Mouse (Mus musculus): ENCODE measurements at regions not wholly inside any gene's neighbourhood (a gene's known extent, or its start where the extent isn't known, plus 50 kb on each side); places are given as distances from the start of the nearest gene placed in this dataset.
"Not testable (repeated sequence)": the region's sequence is repeated elsewhere in the genome, so short reads cannot be mapped to it uniquely, and the experiment has no call there.

GRCm38 (mm10) chr16:86838457-86839337 is 515.3 kb upstream of the N6amt1 start:
- no peaks in the 10 kb centered on the region for H3K36me3 ChIP-seq (replicated peaks; ENCODE audit: low read length)
- no peaks in the 10 kb centered on the region for H3K27me3 ChIP-seq (replicated peaks)
- H3K4me1 ChIP-seq: no peaks in the 10 kb centered on the region
- TF ChIP-seq GATA1 (IDR thresholded peaks at IDR 0.05; ENCODE audit: borderline replicate concordance, low read length) (no peak), FLI1 (IDR thresholded peaks at IDR 0.05; ENCODE audit: low read length) (no peak)
- H3K9me3 ChIP-seq: peaks cover 10% of the 10 kb centered on the region; the same call in 1 of the 2 replicates
- H3K4me3 ChIP-seq (replicated peaks): no peak overlapping the region

DNA sequence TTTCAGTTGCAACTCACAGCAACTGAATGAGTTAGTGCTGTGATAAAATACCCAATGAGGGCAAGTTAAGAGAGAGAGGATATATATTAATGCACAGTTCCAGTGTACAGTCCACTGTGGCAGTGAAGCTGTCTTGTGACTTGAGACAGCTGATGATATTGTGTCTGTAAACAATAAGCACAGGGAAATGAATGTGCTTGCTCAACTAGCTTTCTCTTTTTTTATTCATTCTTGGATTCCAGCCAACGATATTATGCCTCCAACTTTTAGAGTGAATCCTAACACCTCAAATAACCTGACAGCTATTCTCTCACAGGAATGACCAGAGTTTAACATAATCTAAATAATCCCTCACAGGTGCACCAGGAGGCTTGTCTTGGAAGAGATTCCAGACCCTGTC is 526.3 kb upstream of the N6amt1 start:
- no peaks in the 10 kb centered on the region for H3K27me3 ChIP-seq (replicated peaks)
- TF ChIP-seq FLI1 (IDR thresholded peaks at IDR 0.05; ENCODE audit: low read length): no peak
- no peak for TF ChIP-seq GATA1 (IDR thresholded peaks at IDR 0.05; ENCODE audit: borderline replicate concordance, low read length)

DNA sequence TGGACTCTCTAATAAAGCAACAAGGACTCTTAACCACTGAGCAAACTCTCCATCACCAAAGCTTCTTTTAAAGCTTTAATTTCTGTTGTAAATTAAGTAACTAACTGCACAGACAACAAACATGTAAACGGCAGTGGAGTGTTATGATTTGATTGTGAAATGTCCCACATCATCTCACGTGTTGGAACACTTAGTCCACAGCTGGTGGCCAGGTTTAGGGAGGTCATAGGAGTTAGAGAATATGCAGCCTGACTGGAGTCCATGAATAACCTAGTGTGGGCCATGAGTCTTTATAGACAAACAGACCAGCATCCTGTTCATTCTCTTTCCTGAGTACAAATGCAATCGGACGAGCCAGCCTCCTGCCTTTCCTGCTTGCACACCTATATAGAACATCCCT is 527.3 kb upstream of the N6amt1 start:
- no peaks in the 10 kb centered on the region for H3K4me1 ChIP-seq
- no peaks in the 10 kb centered on the region for H3K36me3 ChIP-seq (replicated peaks; ENCODE audit: low read length)
- TF ChIP-seq GATA1 (IDR thresholded peaks at IDR 0.05; ENCODE audit: borderline replicate concordance, low read length) (no peak), FLI1 (IDR thresholded peaks at IDR 0.05; ENCODE audit: low read length) (no peak)
- H3K9me3 ChIP-seq: no peaks in the 10 kb centered on the region
- H3K4me3 ChIP-seq (replicated peaks): no peak overlapping the region
- H3K27me3 ChIP-seq (replicated peaks): no peaks in the 10 kb centered on the region

More for the DNA sequence above, 526.3 kb upstream of the N6amt1 start:
- no peak overlapping the region for H3K4me3 ChIP-seq (replicated peaks)
- no peaks in the 10 kb centered on the region for H3K36me3 ChIP-seq (replicated peaks; ENCODE audit: low read length)
- H3K4me1 ChIP-seq: no peaks in the 10 kb centered on the region
- H3K9me3 ChIP-seq: no peaks in the 10 kb centered on the region

DNA sequence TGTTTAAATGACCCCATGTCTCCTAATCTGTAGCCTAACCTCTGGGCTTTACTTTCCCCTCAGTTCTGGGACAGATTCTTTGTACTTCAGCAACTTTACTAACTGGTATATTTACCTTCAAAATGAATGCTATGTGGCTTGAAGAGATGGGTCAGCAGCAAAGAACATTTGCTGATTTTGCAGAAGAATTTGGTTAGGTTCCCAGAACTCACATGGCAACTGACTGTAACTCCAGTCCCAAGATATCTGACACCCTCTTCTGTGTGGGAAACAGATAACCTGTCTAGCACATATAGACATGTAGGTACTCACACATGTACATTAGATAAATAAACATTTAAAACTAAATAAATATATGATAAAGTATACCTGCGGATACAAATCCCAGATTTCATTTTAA is 530.5 kb upstream of the N6amt1 start:
- no peak overlapping the region for H3K4me3 ChIP-seq (replicated peaks)
- no peak for TF ChIP-seq FLI1 (IDR thresholded peaks at IDR 0.05; ENCODE audit: low read length)
- TF ChIP-seq GATA1 (IDR thresholded peaks at IDR 0.05; ENCODE audit: borderline replicate concordance, low read length): no peak
- H3K27me3 ChIP-seq (replicated peaks): no peaks in the 10 kb centered on the region
- peaks cover 3% of the 10 kb centered on the region; the same call in 1 of the 2 replicates for H3K9me3 ChIP-seq
- H3K4me1 ChIP-seq: no peaks in the 10 kb centered on the region
- no peaks in the 10 kb centered on the region for H3K36me3 ChIP-seq (replicated peaks; ENCODE audit: low read length)

DNA sequence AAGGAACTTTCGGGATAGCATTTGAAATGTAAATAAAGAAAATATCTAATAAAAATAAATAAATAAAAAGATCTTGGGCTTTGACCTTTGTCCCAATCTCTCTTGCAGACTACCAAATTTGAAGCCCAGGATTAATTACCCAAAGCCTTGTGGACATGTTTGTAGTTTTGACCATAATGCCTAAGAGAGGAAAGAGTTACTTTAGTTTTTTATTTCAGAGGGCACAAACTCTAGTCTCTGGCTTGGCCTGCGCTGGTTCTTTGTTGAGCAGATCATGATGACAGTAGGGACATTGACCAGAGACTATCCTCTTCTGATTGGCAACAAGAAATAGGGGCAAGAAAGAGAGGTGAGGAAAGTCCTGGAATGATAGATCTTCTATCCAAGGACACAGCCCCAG is 532.4 kb upstream of the N6amt1 start:
- H3K4me1 ChIP-seq: no peaks in the 10 kb centered on the region
- H3K27me3 ChIP-seq (replicated peaks): no peaks in the 10 kb centered on the region
- no peaks in the 10 kb centered on the region for H3K36me3 ChIP-seq (replicated peaks; ENCODE audit: low read length)
- TF ChIP-seq FLI1 (IDR thresholded peaks at IDR 0.05; ENCODE audit: low read length) (no peak), GATA1 (IDR thresholded peaks at IDR 0.05; ENCODE audit: borderline replicate concordance, low read length) (no peak)
- no peak overlapping the region for H3K4me3 ChIP-seq (replicated peaks)
- H3K9me3 ChIP-seq: peaks cover 7% of the 10 kb centered on the region

- not testable (repeated sequence) for H3K9me3 ChIP-seq; H3K4me1 ChIP-seq; H3K36me3 ChIP-seq (replicated peaks; ENCODE audit: low read length); H3K4me3 ChIP-seq (replicated peaks); H3K27me3 ChIP-seq (replicated peaks)
Measured at GRCm38 (mm10) chr16:86818639-86819038, 535.3 kb upstream of the N6amt1 start.

DNA sequence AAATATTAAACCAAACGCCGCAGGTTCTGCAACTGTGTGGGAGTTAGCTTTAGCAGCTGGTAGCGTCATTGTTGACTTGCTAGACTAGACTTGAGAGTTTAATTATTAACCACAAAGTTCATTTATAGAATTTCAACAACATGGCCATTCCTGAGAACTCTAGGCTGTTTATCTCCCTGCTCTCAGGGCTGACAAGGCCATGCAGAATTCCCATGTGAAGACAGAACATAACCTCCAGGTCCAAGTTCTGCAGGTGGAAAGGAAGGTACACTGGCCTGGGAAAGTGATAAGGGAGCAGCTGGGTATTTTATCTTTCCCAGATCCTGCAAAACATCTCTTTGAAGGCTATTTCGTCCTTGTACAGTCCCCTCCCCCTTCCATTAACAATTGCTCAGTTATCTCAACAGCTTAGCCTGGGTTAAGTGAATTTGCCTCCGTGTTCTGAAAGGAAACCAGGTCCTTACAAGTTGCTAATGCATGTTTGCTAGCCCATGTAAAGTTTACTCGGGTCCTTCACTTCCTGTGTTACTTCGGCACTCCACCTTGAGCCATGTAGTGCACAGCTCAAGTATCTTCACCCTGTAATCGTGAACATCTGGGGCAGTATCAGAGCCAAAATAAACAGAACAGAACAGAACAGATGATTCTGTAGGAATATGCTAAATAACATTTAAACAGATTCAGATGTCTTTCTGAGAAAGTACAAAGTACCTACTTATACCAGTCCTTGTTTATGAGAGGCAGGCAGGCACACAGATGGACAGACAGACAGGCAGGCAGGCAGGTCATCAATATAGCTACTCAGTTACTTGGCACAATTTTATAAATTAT is 537.0 kb upstream of the N6amt1 start:
- no peaks in the 10 kb centered on the region for H3K27me3 ChIP-seq (replicated peaks)
- H3K36me3 ChIP-seq (replicated peaks; ENCODE audit: low read length): no peaks in the 10 kb centered on the region
- H3K4me1 ChIP-seq: no peaks in the 10 kb centered on the region
- H3K4me3 ChIP-seq (replicated peaks): no peak overlapping the region
- TF ChIP-seq GATA1 (IDR thresholded peaks at IDR 0.05; ENCODE audit: borderline replicate concordance, low read length) (no peak), FLI1 (IDR thresholded peaks at IDR 0.05; ENCODE audit: low read length) (no peak)
- peaks cover 7% of the 10 kb centered on the region for H3K9me3 ChIP-seq

DNA sequence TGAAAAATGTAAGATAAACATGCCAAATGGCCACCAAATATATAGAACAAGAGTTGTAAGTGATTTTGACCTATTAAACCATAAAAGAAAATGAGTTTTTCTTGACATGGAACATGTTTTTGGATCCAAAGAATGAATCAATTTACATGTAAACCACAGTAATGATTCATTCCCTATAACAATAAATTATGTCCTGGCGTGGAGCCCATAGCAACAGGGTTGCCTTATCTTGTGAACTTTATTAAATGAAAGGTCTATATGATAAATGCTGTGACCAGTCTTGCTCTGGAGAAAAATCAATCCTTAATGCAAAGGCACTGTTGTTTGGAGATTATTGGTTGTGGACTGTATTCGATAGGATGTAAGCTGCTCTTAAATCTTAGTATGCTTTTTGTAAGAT is 538.0 kb upstream of the N6amt1 start:
- Histone ChIP-seq H3K36me3 (replicated peaks; ENCODE audit: low read length) (no peaks in the 10 kb centered on the region), H3K4me3 (replicated peaks) (no peak overlapping the region), H3K27me3 (replicated peaks) (no peaks in the 10 kb centered on the region), H3K9me3 (peaks cover 7% of the 10 kb centered on the region), H3K4me1 (no peaks in the 10 kb centered on the region)
- no peak for TF ChIP-seq GATA1 (IDR thresholded peaks at IDR 0.05; ENCODE audit: borderline replicate concordance, low read length)
- TF ChIP-seq FLI1 (IDR thresholded peaks at IDR 0.05; ENCODE audit: low read length): no peak

- H3K4me3 ChIP-seq (replicated peaks): no peak overlapping the region
- H3K36me3 ChIP-seq (replicated peaks; ENCODE audit: low read length): no peaks in the 10 kb centered on the region
- TF ChIP-seq FLI1 (IDR thresholded peaks at IDR 0.05; ENCODE audit: low read length) (no peak), GATA1 (IDR thresholded peaks at IDR 0.05; ENCODE audit: borderline replicate concordance, low read length) (no peak)
- peaks cover 8% of the 10 kb centered on the region for H3K9me3 ChIP-seq
- H3K4me1 ChIP-seq: no peaks in the 10 kb centered on the region
- H3K27me3 ChIP-seq (replicated peaks): no peaks in the 10 kb centered on the region
Measured at GRCm38 (mm10) chr16:86812692-86813091, 541.3 kb upstream of the N6amt1 start.
